Mouse (Mus musculus): ENCODE measurements around the gene Ttc4. TPM values are rescaled to one million over a fixed set of nuclear protein-coding genes. Genes with fewer than 3 reads are reported as not detected.

Gene Ttc4
- total and polyA plus RNA-seq, 3 experiments = 21.2 to 28.6 (median 27.5) TPM

GRCm38 (mm10) chr4:106650833-106651527, 27.8 kb downstream of the Ttc4 start, which contains the start of gene Pars2:
TSS of gene Pars2 (plus strand) at chr4:106651069.
- peak; percentile 98 for DNase-seq

- DNase-seq = no peak
Measured at GRCm38 (mm10) chr4:106647137-106647536, 31.6 kb downstream of the Ttc4 start.

GRCm38 (mm10) chr4:106645797-106646196, 32.9 kb downstream of the Ttc4 start:
- no peak for DNase-seq

- no peak for DNase-seq
Measured at GRCm38 (mm10) chr4:106644218-106644610, 34.5 kb downstream of the Ttc4 start.

- DNase-seq = no peak
Measured at GRCm38 (mm10) chr4:106643483-106644217, 35.1 kb downstream of the Ttc4 start.

- DNase-seq = no peak
Measured at GRCm38 (mm10) chr4:106634086-106634479, 44.7 kb downstream of the Ttc4 start.

GRCm38 (mm10) chr4:106633281-106634085, 45.3 kb downstream of the Ttc4 start:
- DNase-seq = no peak

- DNase-seq = no peak
Measured at GRCm38 (mm10) chr4:106632313-106632712, 46.4 kb downstream of the Ttc4 start.

- DNase-seq = peak; percentile 33
Measured at GRCm38 (mm10) chr4:106630333-106631220, 48.2 kb downstream of the Ttc4 start.

GRCm38 (mm10) chr4:106629374-106629773, 49.4 kb downstream of the Ttc4 start:
- no peak for DNase-seq

- no peak for DNase-seq
Measured at GRCm38 (mm10) chr4:106628650-106629360, 49.9 kb downstream of the Ttc4 start.

GRCm38 (mm10) chr4:106627809-106628208, 50.9 kb downstream of the Ttc4 start:
- peak; percentile 37 for DNase-seq

- no peak for DNase-seq
Measured at GRCm38 (mm10) chr4:106624271-106624670, 54.5 kb downstream of the Ttc4 start.

GRCm38 (mm10) chr4:106622712-106623111, 56.0 kb downstream of the Ttc4 start:
- DNase-seq = no peak

GRCm38 (mm10) chr4:106622030-106622493, 56.7 kb downstream of the Ttc4 start, which contains the start of gene Ttc22:
TSS of gene Ttc22 (plus strand) at chr4:106622432.
- DNase-seq = peak; percentile 55

GRCm38 (mm10) chr4:106621428-106621827, 57.3 kb downstream of the Ttc4 start:
- DNase-seq = no peak

GRCm38 (mm10) chr4:106618898-106619297, 59.8 kb downstream of the Ttc4 start:
- DNase-seq = no peak

GRCm38 (mm10) chr4:106617056-106617455, 61.7 kb downstream of the Ttc4 start, which contains the start of gene Lexm:
TSS of gene Lexm (minus strand) at chr4:106617241.
- peak; percentile 25 for DNase-seq

GRCm38 (mm10) chr4:106615637-106616036, 63.1 kb downstream of the Ttc4 start:
- no peak for DNase-seq

- no peak for DNase-seq
Measured at GRCm38 (mm10) chr4:106614881-106615280, 63.9 kb downstream of the Ttc4 start.
